Mouse (Mus musculus) CH12F3 (cell line): ENCODE results near the gene Exoc8.

ENCODE experiments used
- in situ Hi-C: fragments of 300-500 bp; cut with MboI; formaldehyde crosslinking; loops from 2 replicates; pipeline ENCODE4 v1.14.3; 2020; ENCODE audit warnings: low sequenced_read_pairs

The Exoc8 gene

DNA sequence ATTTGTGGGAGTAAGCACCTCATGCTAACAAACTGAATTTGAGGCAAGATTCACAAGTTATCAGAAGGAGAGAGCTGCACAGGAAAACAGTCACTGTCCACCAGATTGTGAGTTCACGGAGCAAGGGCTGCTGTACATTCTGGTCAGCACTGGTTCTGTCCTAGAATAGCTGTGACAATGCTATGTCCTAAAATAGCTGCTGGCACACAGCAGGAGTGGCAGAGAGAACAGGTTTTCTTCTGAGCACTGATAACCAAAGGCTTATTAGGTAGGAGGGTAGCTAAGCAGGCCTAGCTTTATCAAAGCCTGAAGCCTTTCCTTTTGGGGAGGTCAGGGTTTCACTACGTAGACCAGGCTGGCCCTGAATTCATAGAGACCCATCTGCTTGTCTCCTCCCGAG, 37.3 kb downstream of the Exoc8 start:
- in situ Hi-C loops, result no loop called here

DNA sequence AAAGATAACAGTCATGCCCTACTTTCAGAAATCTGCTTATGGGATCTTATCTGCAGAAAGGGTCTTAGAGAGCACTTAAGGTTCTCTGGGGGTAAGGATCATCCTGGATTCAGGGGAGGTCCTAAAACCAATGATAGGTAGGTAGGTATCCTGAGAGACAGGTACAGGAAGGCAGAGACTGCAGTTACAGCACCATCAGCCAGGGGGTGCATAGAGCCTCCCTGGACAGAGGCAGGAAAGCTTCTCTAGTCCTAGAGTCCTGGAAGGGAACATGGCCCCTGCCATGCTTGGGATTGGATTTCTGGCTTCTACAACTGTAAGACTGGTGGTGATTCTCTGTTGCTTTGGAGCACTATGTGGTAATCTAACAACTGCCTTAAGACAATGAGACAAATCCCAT, 38.0 kb downstream of the Exoc8 start:
- in situ Hi-C loops, result no loop called here

DNA sequence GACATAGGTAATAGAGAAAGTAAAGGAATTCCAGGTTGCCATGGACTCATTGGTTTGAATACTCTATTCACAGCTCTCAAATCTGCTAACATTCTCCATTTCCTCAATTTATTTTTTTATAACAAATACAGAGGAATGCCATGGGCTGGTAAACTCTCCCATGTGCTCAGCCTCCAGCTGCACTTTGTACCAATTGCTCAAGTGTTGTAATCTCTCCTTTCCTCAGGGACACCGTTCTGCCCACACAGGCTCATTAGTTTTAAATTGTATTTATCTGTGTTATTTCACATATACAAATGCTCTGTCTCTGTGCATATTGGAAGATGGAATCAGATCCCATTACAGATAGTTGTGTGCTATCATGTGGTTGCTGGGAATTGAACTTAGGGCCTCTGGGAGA, 44.0 kb downstream of the Exoc8 start:
- in situ Hi-C loops, result no loop called here

DNA sequence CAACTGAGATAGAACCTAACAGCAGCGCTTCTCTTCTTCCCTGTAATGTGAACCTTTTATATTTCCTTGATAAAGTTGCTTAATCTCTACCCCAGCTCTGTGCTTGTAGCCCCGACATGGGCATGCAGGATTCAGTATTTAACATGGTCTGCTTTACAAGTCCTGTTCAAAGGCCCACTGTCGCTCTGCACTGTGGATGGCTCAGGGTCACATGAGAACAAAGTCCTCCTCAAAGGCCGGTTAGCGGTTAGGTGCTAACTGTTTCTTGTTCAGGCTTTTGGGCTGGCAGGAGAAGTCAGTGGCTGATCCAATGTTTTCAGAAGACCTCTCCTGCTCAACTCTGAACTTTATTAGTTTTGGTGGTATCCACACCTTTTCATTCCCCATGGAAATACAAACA, 51.9 kb downstream of the Exoc8 start:
- in situ Hi-C loops, result no loop called here

DNA sequence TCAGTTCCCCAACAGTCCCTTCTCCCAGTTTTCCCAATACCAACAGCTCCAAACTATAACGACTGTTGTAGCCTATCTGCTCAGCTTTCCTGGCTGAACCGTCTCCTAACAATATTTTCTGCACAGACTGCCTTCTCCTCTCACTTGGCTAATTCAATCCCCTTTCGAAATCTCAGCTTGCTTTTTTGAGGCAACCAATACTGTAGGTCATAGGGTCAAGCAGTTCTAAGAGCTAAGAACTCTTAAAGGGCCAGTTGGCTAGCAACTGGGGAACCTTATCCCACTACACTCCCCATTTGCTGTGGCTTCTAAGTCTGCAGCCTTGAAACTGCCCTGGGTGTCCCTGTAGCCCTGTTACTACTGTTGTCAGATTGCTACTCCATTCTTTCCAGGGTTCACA, 52.4 kb downstream of the Exoc8 start:
- in situ Hi-C loops, result no loop called here
